Mouse (Mus musculus): Measurements from ENCODE around the gene Zfx. TPM values are rescaled to one million over a fixed set of nuclear protein-coding genes. Genes with fewer than 3 reads are reported as not detected.

Gene Zfx
- polyA plus RNA-seq, 1 experiment from 2014 or later, result 31.6 TPM

Other genes starting within 250 kb of the Zfx start
- 0.12 and 0.25 TPM in 2 replicates for gene AU015836, start 155.0 kb downstream of the Zfx start, polyA plus RNA-seq (2015; fragmentation: Nextera tagmentation; extraction: Ambion mirVana)
- gene Eif2s3x, start 89.2 kb upstream of the Zfx start, polyA plus RNA-seq (2015; fragmentation: Nextera tagmentation; extraction: Ambion mirVana), result 77.0 and 85.6 TPM in 2 replicates
- gene Klhl15, start 110.9 kb upstream of the Zfx start, polyA plus RNA-seq (2015; fragmentation: Nextera tagmentation; extraction: Ambion mirVana), result 7.0 and 8.6 TPM in 2 replicates
- not detected in 2 replicates for gene Fam90a1b, start 243.1 kb upstream of the Zfx start, polyA plus RNA-seq (2015; fragmentation: Nextera tagmentation; extraction: Ambion mirVana)
- gene Apoo, start 243.4 kb upstream of the Zfx start, polyA plus RNA-seq (2015; fragmentation: Nextera tagmentation; extraction: Ambion mirVana), result 91.7 and 105 TPM in 2 replicates